Mouse (Mus musculus): ENCODE measurements around the gene 1700010I14Rik.

DNA sequence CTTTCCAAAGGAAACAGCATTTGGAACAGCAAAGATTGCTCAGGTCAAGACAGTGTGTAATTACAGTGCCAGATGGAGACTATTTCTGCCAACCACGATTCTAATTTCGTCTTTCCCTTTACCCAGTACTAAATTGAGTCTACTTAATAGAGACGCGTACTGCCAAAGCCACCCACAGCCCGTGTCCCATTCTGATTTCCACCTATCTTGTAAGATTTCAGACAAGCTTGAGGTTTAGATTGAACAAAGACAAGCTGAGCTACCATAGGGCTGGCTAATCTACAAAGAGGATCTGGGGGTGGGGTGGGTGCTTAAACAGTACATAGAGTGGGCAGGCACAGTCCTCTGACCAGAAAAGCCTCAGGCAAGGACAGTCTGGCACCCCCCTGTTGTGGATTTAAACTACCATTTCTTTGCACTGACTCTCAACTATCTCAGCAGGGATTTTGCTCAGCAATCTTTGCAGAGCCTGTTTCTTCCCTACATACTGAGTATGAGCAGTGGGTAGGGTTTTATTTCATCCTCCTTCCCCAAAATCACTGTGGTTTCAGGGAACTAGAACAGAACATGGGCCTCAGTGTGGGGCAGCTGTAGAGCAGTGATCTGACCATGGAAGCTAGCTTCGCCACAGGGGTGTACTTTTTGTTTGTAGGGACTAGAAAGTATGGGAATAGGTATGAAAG lies 44.4 kb downstream of the 1700010I14Rik start:
- TF ChIP-seq CTCF (IDR thresholded peaks at IDR 0.05) = no peak
- no peak for TF ChIP-seq EP300 (IDR thresholded peaks at IDR 0.05)

Measured in lung, postnatal 0 days (tissue).